Comparison of ENCODE assay signal across 15 mouse cellular contexts in the genomic region with DNA sequence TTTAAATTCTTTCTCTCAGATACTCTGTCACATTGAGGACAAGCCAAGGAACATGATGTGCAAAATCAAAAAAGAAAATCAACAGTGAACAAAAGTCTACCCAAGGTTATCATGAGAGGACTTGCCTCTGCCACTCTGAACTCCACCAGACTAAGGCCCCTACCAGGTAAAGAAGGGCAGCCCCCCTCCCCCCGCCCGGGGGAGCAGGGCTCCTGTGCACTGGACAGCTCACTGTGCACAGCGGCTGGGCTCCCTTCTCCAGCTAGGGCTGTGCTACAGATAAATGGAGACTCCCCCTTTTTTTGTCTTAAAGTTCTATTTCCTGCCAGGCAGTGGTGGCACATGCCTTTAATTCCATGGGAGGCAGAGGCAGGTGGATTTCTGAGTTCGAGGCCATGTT. TPM values are rescaled to one million over a fixed set of nuclear protein-coding genes. Genes with fewer than 3 reads are reported as not detected.
"Had no signal": no experiment of that assay in that cellular context is flagged by ENCODE, and none has a peak within 500 bp of the region (broad histone marks: within the 10 kb centered on the region; RNA-seq: fewer than 3 reads in every experiment).

No protein-coding gene starts in this region.

- H3K4me3 ChIP-seq: limb, embryonic 15.5 days; liver, embryonic 13.5 days; myocyte; neural tube, embryonic 12.5 days; stomach, embryonic 15.5 days had no signal

- H3K27ac ChIP-seq: limb, embryonic 15.5 days; liver, embryonic 13.5 days; neural tube, embryonic 12.5 days; stomach, embryonic 15.5 days had no signal

- DNase-seq: kidney, adult 8-10 months; kidney, postnatal 25 days; liver, embryonic 13.5 days; lung, adult 18-20 months; midbrain, embryonic 14.5 days; retina, postnatal 1 day; right cerebral cortex, postnatal 14 days; thymus, adult 18-20 months; thymus, postnatal 14 days had no signal

- H3K9me3 ChIP-seq: limb, embryonic 15.5 days; liver, embryonic 13.5 days; neural tube, embryonic 12.5 days; stomach, embryonic 15.5 days had no signal

- H3K27me3 ChIP-seq: limb, embryonic 15.5 days; liver, embryonic 13.5 days; neural tube, embryonic 12.5 days; stomach, embryonic 15.5 days had no signal

- H3K36me3 ChIP-seq: limb, embryonic 15.5 days; liver, embryonic 13.5 days; neural tube, embryonic 12.5 days had no signal

RNA-seq across cellular contexts. Expression of a gene that starts 14.8 kb away (rescaled TPM):
- total RNA-seq: megakaryocyte progenitor cell, adult 5-6 weeks had no signal
- polyA plus RNA-seq: inflammation-experienced regulatory T-cells, adult 6 months had no signal

RNA-seq across cellular contexts. Expression of a gene that starts 32.7 kb away (rescaled TPM):
- polyA plus RNA-seq: inflammation-experienced regulatory T-cells, adult 6 months had no signal
